Mouse (Mus musculus): ENCODE data around the gene Gstm3.

- no peak for TF ChIP-seq POLR2A (IDR thresholded peaks at IDR 0.05; ENCODE audit: borderline replicate concordance, control insufficient read depth, low read depth, low read length)
- TF ChIP-seq CTCF (IDR thresholded peaks at IDR 0.05; ENCODE audit: control insufficient read depth, insufficient read depth, low read length), result no peak
These were observed 5.2 kb upstream of the Gstm3 start for GRCm38 (mm10) chr3:107974237-107974636.

Data from bone marrow, adult 2 months (tissue).